ENCODE assay signal across 8 mouse cellular contexts in the genomic region with DNA sequence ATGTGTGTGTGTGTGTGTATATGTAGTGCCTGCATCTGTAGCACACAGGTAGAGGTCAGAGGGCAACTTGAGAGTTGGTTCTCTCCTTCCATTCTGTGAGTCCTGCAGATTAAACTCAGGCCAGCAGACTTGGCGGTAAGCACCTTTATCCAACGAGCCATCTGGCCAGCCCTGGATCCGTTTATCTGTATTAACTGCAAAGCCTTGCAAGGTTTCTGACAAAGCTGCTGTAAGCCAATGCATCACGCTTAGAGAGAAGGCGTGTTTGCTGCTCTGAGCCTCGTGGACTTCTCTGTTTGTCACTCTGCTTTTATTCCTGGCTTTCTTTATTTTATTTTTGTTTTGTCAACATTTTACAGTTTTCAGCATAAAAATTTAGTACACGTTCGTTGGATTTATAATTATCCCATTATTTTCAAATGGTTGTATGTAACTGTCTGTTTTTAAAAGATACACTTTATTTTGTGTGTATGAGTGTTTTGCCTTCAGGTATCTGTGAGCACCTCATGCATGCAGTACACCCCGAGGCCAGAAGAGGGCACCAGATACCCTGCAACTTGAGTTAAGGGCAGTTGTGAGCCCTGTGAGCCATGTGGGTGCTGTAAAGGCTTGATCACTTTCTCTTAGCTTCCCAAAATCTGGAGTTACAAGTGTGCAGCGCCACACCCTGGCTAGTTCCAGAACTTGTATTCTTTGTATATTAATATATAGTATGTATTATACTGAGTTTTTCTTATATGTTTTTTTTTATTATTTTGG. TPM values are rescaled to one million over a fixed set of nuclear protein-coding genes. Genes with fewer than 3 reads are reported as not detected.
DNase-seq lines count a peak whose midpoint lies in the region; ATAC-seq and TF ChIP-seq lines count a peak whose summit lies in the region.

No protein-coding gene starts in this region.

- H3K9ac ChIP-seq in kidney, embryonic 16.5 days (replicated peaks; ENCODE audit: low read length), result no peak overlapping the region
- H3K9ac ChIP-seq in limb, embryonic 11.5 days (ENCODE audit: low read length), result no peak overlapping the region
- H3K9ac ChIP-seq in midbrain, embryonic 15.5 days, result no peak overlapping the region

- WGBS in kidney, embryonic 16.5 days, result 63% methylated on average over 10 of the region's 10 CpGs
- 61% methylated on average over 10 of the region's 10 CpGs for WGBS in kidney, adult 2 months
- 56% methylated on average over 10 of the region's 10 CpGs for WGBS in limb, embryonic 11.5 days
- 57% methylated on average over 10 of the region's 10 CpGs for WGBS in midbrain, embryonic 15.5 days
- WGBS in spleen, adult 2 months, result 65% methylated on average over 10 of the region's 10 CpGs

- no peak overlapping the region for H3K4me2 ChIP-seq in kidney, embryonic 16.5 days (replicated peaks; ENCODE audit: low read depth, low read length)
- H3K4me2 ChIP-seq in limb, embryonic 11.5 days (ENCODE audit: low read depth, severe bottlenecking), result no peak overlapping the region
- no peak overlapping the region for H3K4me2 ChIP-seq in midbrain, embryonic 15.5 days

- peaks cover 33% of the 10 kb centered on the region for H3K36me3 ChIP-seq in kidney, embryonic 16.5 days (ENCODE audit: insufficient read depth, low read length)
- H3K36me3 ChIP-seq in kidney, adult 2 months (ENCODE audit: control insufficient read depth, insufficient read depth, low read length), result peaks cover 3% of the 10 kb centered on the region
- no peaks in the 10 kb centered on the region for H3K36me3 ChIP-seq in limb, embryonic 11.5 days (ENCODE audit: control insufficient read depth, insufficient read depth, low read length)
- peaks cover 45% of the 10 kb centered on the region for H3K36me3 ChIP-seq in midbrain, embryonic 15.5 days (replicated peaks)
- H3K36me3 ChIP-seq in spleen, adult 2 months (ENCODE audit: control insufficient read depth, insufficient read depth, low read length), result peaks cover 41% of the 10 kb centered on the region

- no peaks in the 10 kb centered on the region for H3K4me1 ChIP-seq in kidney, embryonic 16.5 days (ENCODE audit: insufficient read depth, low read length)
- H3K4me1 ChIP-seq in cortical plate, adult 2 months (ENCODE audit: control insufficient read depth, insufficient read depth, low read length), result no peaks in the 10 kb centered on the region
- peaks cover 9% of the 10 kb centered on the region; the same call in 1 of the 2 replicates for H3K4me1 ChIP-seq in kidney, adult 2 months (ENCODE audit: control insufficient read depth, insufficient read depth, low read length)
- no peaks in the 10 kb centered on the region for H3K4me1 ChIP-seq in limb, embryonic 11.5 days (ENCODE audit: control insufficient read depth, insufficient read depth, low read length)
- H3K4me1 ChIP-seq in midbrain, embryonic 15.5 days, result no peaks in the 10 kb centered on the region
- no peaks in the 10 kb centered on the region for H3K4me1 ChIP-seq in spleen, adult 2 months (ENCODE audit: control insufficient read depth, insufficient read depth, insufficient read length)

- H3K9me3 ChIP-seq in kidney, embryonic 16.5 days (ENCODE audit: low read length), result no peaks in the 10 kb centered on the region
- no peaks in the 10 kb centered on the region for H3K9me3 ChIP-seq in limb, embryonic 11.5 days (ENCODE audit: control insufficient read depth, low read length)
- no peaks in the 10 kb centered on the region for H3K9me3 ChIP-seq in midbrain, embryonic 15.5 days

- no peak overlapping the region for H3K27ac ChIP-seq in kidney, embryonic 16.5 days (ENCODE audit: low read length)
- no peak overlapping the region for H3K27ac ChIP-seq in cortical plate, adult 2 months (ENCODE audit: insufficient read depth, low read length)
- H3K27ac ChIP-seq in kidney, adult 2 months (ENCODE audit: insufficient read depth, low read depth, low read length), result no peak overlapping the region
- no peak overlapping the region for H3K27ac ChIP-seq in limb, embryonic 11.5 days (replicated peaks; ENCODE audit: low read depth, low read length)
- H3K27ac ChIP-seq in midbrain, embryonic 15.5 days, result no peak overlapping the region
- no peak overlapping the region for H3K27ac ChIP-seq in spleen, adult 2 months (ENCODE audit: insufficient read depth, low read length)

- H3K4me3 ChIP-seq in kidney, embryonic 16.5 days (ENCODE audit: low read length), result no peak overlapping the region
- H3K4me3 ChIP-seq in cortical plate, adult 2 months (ENCODE audit: insufficient read depth, low read length), result no peak overlapping the region
- H3K4me3 ChIP-seq in kidney, adult 2 months (ENCODE audit: insufficient read depth, low read depth, low read length), result no peak overlapping the region
- no peak overlapping the region for H3K4me3 ChIP-seq in limb, embryonic 11.5 days (ENCODE audit: low read depth, low read length)
- H3K4me3 ChIP-seq in midbrain, embryonic 15.5 days, result no peak overlapping the region
- H3K4me3 ChIP-seq in spleen, adult 2 months (ENCODE audit: extremely low read depth, insufficient read depth, insufficient read length), result no peak overlapping the region

- peak; percentile 91 for DNase-seq in kidney, adult 11 months
- peak; percentile 82 to 83 for DNase-seq in gastrocnemius, adult 8-10 months (ENCODE audit: low spot score in 2 of 2)
- DNase-seq in kidney, adult 2 months, result peak; percentile 94
- peak; percentile 94 for DNase-seq in limb, embryonic 11.5 days (ENCODE audit: low spot score)
- peak; percentile 79 to 90 for DNase-seq in spleen, adult 2 months (ENCODE audit: low read depth in 1 of 2, low spot score in 2 of 2)

- H3K27me3 ChIP-seq in kidney, embryonic 16.5 days (ENCODE audit: insufficient read depth, low read length), result no peaks in the 10 kb centered on the region
- no peaks in the 10 kb centered on the region for H3K27me3 ChIP-seq in kidney, adult 2 months (replicated peaks; ENCODE audit: control insufficient read depth, insufficient read depth, low read length)
- H3K27me3 ChIP-seq in limb, embryonic 11.5 days (ENCODE audit: control insufficient read depth, insufficient read depth, low read length), result no peaks in the 10 kb centered on the region
- no peaks in the 10 kb centered on the region for H3K27me3 ChIP-seq in midbrain, embryonic 15.5 days (replicated peaks)
- no peaks in the 10 kb centered on the region for H3K27me3 ChIP-seq in spleen, adult 2 months (ENCODE audit: control insufficient read depth, insufficient read depth, low read length)

- TF ChIP-seq CTCF in cortical plate, adult 2 months (IDR thresholded peaks at IDR 0.05; ENCODE audit: extremely low read depth, insufficient read depth, low read length), result peak; percentile 88
- TF ChIP-seq CTCF in kidney, adult 2 months (conservative IDR thresholded peaks at IDR 0.05; ENCODE audit: insufficient read depth, insufficient read length, low read depth, low read length), result peak; percentile 98
- TF ChIP-seq CTCF in spleen, adult 2 months (IDR thresholded peaks at IDR 0.05; ENCODE audit: extremely low read depth, insufficient read depth, insufficient read length, insufficient replicate concordance), result peak; percentile 84; the same call in 1 of the 2 replicates

- no peak for TF ChIP-seq POLR2A in cortical plate, adult 2 months (IDR thresholded peaks at IDR 0.05; ENCODE audit: extremely low read depth, insufficient read depth, low read length)
- no peak for TF ChIP-seq POLR2A in kidney, adult 2 months (IDR thresholded peaks at IDR 0.05; ENCODE audit: low read depth, low read length)
- TF ChIP-seq POLR2A in spleen, adult 2 months (IDR thresholded peaks at IDR 0.05; ENCODE audit: low read depth, low read length), result no peak

- no peak; the same call in 1 of the 2 replicates for ATAC-seq in kidney, embryonic 16.5 days (ENCODE audit: low FRiP score, low TSS enrichment)
- ATAC-seq in limb, embryonic 11.5 days (ENCODE audit: insufficient number of reproducible peaks, low FRiP score, low TSS enrichment, low read depth), result peak; percentile 17; the same call in 1 of the 2 replicates
- ATAC-seq in midbrain, embryonic 15.5 days (replicated peaks), result peak; percentile 71; the same call in 1 of the 2 replicates

RNA-seq across cellular contexts. Expression of a gene that starts 17.2 kb away (rescaled TPM):
- polyA plus RNA-seq in kidney, embryonic 16.5 days (2015; fragmentation: Nextera tagmentation; extraction: Ambion mirVana), result 53.2 and 58.0 TPM in 2 replicates
- 172 and 184 TPM in 2 replicates for polyA plus RNA-seq in cortical plate, adult 2 months (2012; rRNA removed)
- total RNA-seq in gastrocnemius, adult 8-10 months (2022), result 10 to 100 TPM; 61.3 to 67.2 (median 62.5) TPM
- 195 and 227 TPM in 2 replicates for polyA plus RNA-seq in kidney, adult 2 months (2012; rRNA removed)
- polyA plus RNA-seq in limb, embryonic 11.5 days (2014; fragmentation: Nextera tagmentation; extraction: Ambion mirVana), result 16.5 and 21.1 TPM in 2 replicates
- 69.1 and 72.6 TPM in 2 replicates for polyA plus RNA-seq in midbrain, embryonic 15.5 days (2015; fragmentation: Nextera tagmentation; extraction: Ambion mirVana)
- 25.0 and 27.1 TPM in 2 replicates for polyA plus RNA-seq in spleen, adult 2 months (2012; rRNA removed)

RNA-seq across cellular contexts. Expression of a gene that starts 24.1 kb away (rescaled TPM):
- 69.1 and 83.2 TPM in 2 replicates for polyA plus RNA-seq in kidney, embryonic 16.5 days (2015; fragmentation: Nextera tagmentation; extraction: Ambion mirVana)
- 237 and 250 TPM in 2 replicates for polyA plus RNA-seq in cortical plate, adult 2 months (2012; rRNA removed)
- 10 to 100 TPM; 18.7 to 27.5 (median 21.0) TPM for total RNA-seq in gastrocnemius, adult 8-10 months (2022)
- 236 and 254 TPM in 2 replicates for polyA plus RNA-seq in kidney, adult 2 months (2012; rRNA removed)
- 93.5 and 114 TPM in 2 replicates for polyA plus RNA-seq in limb, embryonic 11.5 days (2014; fragmentation: Nextera tagmentation; extraction: Ambion mirVana)
- 161 and 164 TPM in 2 replicates for polyA plus RNA-seq in midbrain, embryonic 15.5 days (2015; fragmentation: Nextera tagmentation; extraction: Ambion mirVana)
- 351 and 558 TPM in 2 replicates for polyA plus RNA-seq in spleen, adult 2 months (2012; rRNA removed)
